Mouse (Mus musculus) kidney, adult 9 months (tissue): ENCODE results near the gene Arfrp1.

Experiments used
- DNase-seq: peaks from one replicate; pipeline ENCODE4 v3.0.0; 2022

The Arfrp1 gene

GRCm38 (mm10) chr2:181375787-181376186 lies 10.6 kb upstream of the Arfrp1 start:
- DNase-seq: peak; percentile 57

GRCm38 (mm10) chr2:181370001-181370400 lies 4.8 kb upstream of the Arfrp1 start:
- DNase-seq: no peak

- no peak for DNase-seq
These were observed 461 bp upstream of the Arfrp1 start for GRCm38 (mm10) chr2:181365655-181366075.

GRCm38 (mm10) chr2:181364487-181364859 lies 731 bp downstream of the Arfrp1 start:
- no peak for DNase-seq

GRCm38 (mm10) chr2:181363946-181364345 lies 1.3 kb downstream of the Arfrp1 start:
- no peak for DNase-seq

GRCm38 (mm10) chr2:181356780-181357179 lies 8.4 kb downstream of the Arfrp1 start:
- no peak for DNase-seq

GRCm38 (mm10) chr2:181342766-181343165 lies 22.4 kb downstream of the Arfrp1 start:
- no peak for DNase-seq

GRCm38 (mm10) chr2:181340426-181340825 lies 24.8 kb downstream of the Arfrp1 start:
- DNase-seq: no peak

- peak; percentile 81 for DNase-seq
These were observed 31.2 kb downstream of the Arfrp1 start for GRCm38 (mm10) chr2:181334023-181334422.

- DNase-seq: no peak
These were observed 32.7 kb downstream of the Arfrp1 start for GRCm38 (mm10) chr2:181332542-181332941.

- DNase-seq: no peak
These were observed 39.1 kb downstream of the Arfrp1 start for GRCm38 (mm10) chr2:181326098-181326497.

- DNase-seq: no peak
These were observed 43.1 kb downstream of the Arfrp1 start for GRCm38 (mm10) chr2:181322136-181322535.

GRCm38 (mm10) chr2:181320103-181320499 lies 45.1 kb downstream of the Arfrp1 start:
- DNase-seq: no peak

- DNase-seq: peak; percentile 80
These were observed 45.7 kb downstream of the Arfrp1 start, which contains the start of gene Rtel1 for GRCm38 (mm10) chr2:181319248-181320102. Gene Rtel1 (plus strand): TSS chr2:181319739.

GRCm38 (mm10) chr2:181314080-181314810 lies 51.0 kb downstream of the Arfrp1 start, which contains the start of gene Stmn3:
Gene Stmn3 (minus strand): TSS chr2:181314500.
- peak; percentile 16 for DNase-seq

GRCm38 (mm10) chr2:181313344-181314079 lies 51.7 kb downstream of the Arfrp1 start:
- no peak for DNase-seq

- no peak for DNase-seq
These were observed 52.2 kb downstream of the Arfrp1 start for GRCm38 (mm10) chr2:181313006-181313343.

GRCm38 (mm10) chr2:181312435-181312834 lies 52.8 kb downstream of the Arfrp1 start:
- no peak for DNase-seq
